Comparison of ENCODE assay signal across 30 mouse cellular contexts in genomic region chr12:55860631-55861030, GRCm38 (mm10). TPM values are rescaled to one million over a fixed set of nuclear protein-coding genes. Genes with fewer than 3 reads are reported as not detected.
DNase-seq lines count a peak whose midpoint lies in the region; ATAC-seq and TF ChIP-seq lines count a peak whose summit lies in the region.
"Had no signal": no experiment of that assay in that cellular context is flagged by ENCODE, and none has a peak within 500 bp of the region (broad histone marks: within the 10 kb centered on the region; RNA-seq: fewer than 3 reads in every experiment).

No protein-coding gene starts in this region.

- ATAC-seq in liver, embryonic 11.5 days (replicated peaks; ENCODE audit: low FRiP score) = no peak
- no peak for ATAC-seq in liver, embryonic 14.5 days (ENCODE audit: insufficient read depth)
- ATAC-seq in hindbrain, postnatal 0 days = no peak
- ATAC-seq: activated CD4-positive, CD25-positive, alpha-beta regulatory T cell, adult 4 months; forebrain, embryonic 13.5 days; forebrain, embryonic 16.5 days; hindbrain, embryonic 16.5 days; inflammation-experienced regulatory T-cells, adult 6 months; intestine, embryonic 16.5 days had no signal

- no peak overlapping the region for H3K9ac ChIP-seq in liver, embryonic 11.5 days (ENCODE audit: low read depth, low read length)
- H3K9ac ChIP-seq in liver, embryonic 14.5 days (replicated peaks) = no peak overlapping the region; the same call in 1 of the 2 replicates
- no peak overlapping the region for H3K9ac ChIP-seq in hindbrain, postnatal 0 days (replicated peaks; ENCODE audit: low read length)
- H3K9ac ChIP-seq: embryonic facial prominence, embryonic 13.5 days; forebrain, embryonic 13.5 days; heart, embryonic 12.5 days; heart, embryonic 15.5 days; hindbrain, embryonic 13.5 days had no signal

- no peaks in the 10 kb centered on the region for H3K27me3 ChIP-seq in E14TG2a.4 (ENCODE audit: insufficient read depth, low read length)
- no peaks in the 10 kb centered on the region for H3K27me3 ChIP-seq in liver, embryonic 11.5 days (replicated peaks; ENCODE audit: control insufficient read depth, insufficient read depth, low read length)
- H3K27me3 ChIP-seq in liver, embryonic 14.5 days (ENCODE audit: control insufficient read depth, insufficient read depth, low read length) = no peaks in the 10 kb centered on the region
- no peaks in the 10 kb centered on the region for H3K27me3 ChIP-seq in hindbrain, postnatal 0 days (ENCODE audit: insufficient read depth, low read length)
- H3K27me3 ChIP-seq: CH12.LX; embryonic facial prominence, embryonic 13.5 days; forebrain, embryonic 13.5 days; heart, embryonic 12.5 days; heart, embryonic 15.5 days; hindbrain, embryonic 13.5 days had no signal

- no peak overlapping the region for H3K4me2 ChIP-seq in liver, embryonic 11.5 days
- no peak overlapping the region for H3K4me2 ChIP-seq in liver, embryonic 14.5 days (ENCODE audit: low read depth)
- no peak overlapping the region for H3K4me2 ChIP-seq in hindbrain, postnatal 0 days (ENCODE audit: low read depth, low read length)
- H3K4me2 ChIP-seq: embryonic facial prominence, embryonic 13.5 days; forebrain, embryonic 13.5 days; heart, embryonic 12.5 days; heart, embryonic 15.5 days; hindbrain, embryonic 13.5 days had no signal

- no peak for TF ChIP-seq CTCF in E14TG2a.4 (conservative IDR thresholded peaks at IDR 0.05; ENCODE audit: low read length)
- TF ChIP-seq CTCF in liver, embryonic 14.5 days (IDR thresholded peaks at IDR 0.05; ENCODE audit: low read depth) = no peak
- no peak for TF ChIP-seq CTCF in hindbrain, postnatal 0 days (IDR thresholded peaks at IDR 0.05; ENCODE audit: low read depth)

- peak overlapping the region; percentile 70; the same call in 1 of the 2 replicates for H3K27ac ChIP-seq in liver, embryonic 11.5 days (ENCODE audit: low read depth, low read length)
- H3K27ac ChIP-seq in liver, embryonic 14.5 days = peak overlapping the region; percentile 53
- H3K27ac ChIP-seq in hindbrain, postnatal 0 days = no peak overlapping the region
- H3K27ac ChIP-seq: embryonic facial prominence, embryonic 10.5 days; embryonic facial prominence, embryonic 13.5 days; forebrain, embryonic 13.5 days; heart, embryonic 15.5 days; hindbrain, embryonic 13.5 days had no signal

- intact Hi-C loops in gastrocnemius, postnatal 14 days (cut with DNase I; ENCODE audit: low total_unique reads) = no loop called here

- no peak for TF ChIP-seq EP300 in liver, embryonic 14.5 days (IDR thresholded peaks at IDR 0.05; ENCODE audit: low read depth)

- 81% methylated on average over 7 of the region's 7 CpGs for WGBS in liver, embryonic 11.5 days
- WGBS in liver, embryonic 14.5 days (ENCODE audit: insufficient replicate concordance) = 74% methylated on average over 7 of the region's 7 CpGs
- WGBS in hindbrain, postnatal 0 days = 97% methylated on average over 7 of the region's 7 CpGs

- peak; percentile 62 for DNase-seq in R1 (ENCODE audit: low read depth, low spot score)
- DNase-seq in liver, embryonic 11.5 days (ENCODE audit: low spot score) = no peak
- no peak for DNase-seq in liver, embryonic 14.5 days (ENCODE audit: low read depth in 3 of 3, low spot score in 3 of 3)
- DNase-seq in gastrocnemius, postnatal 14 days = no peak
- no peak for DNase-seq in lung, postnatal 4 days
- DNase-seq in hindbrain, postnatal 0 days (ENCODE audit: low spot score) = no peak
- DNase-seq: adrenal gland, adult 8-10 months; adrenal gland, postnatal 25 days; B cell, adult 2 months; cerebellum, adult 11-12 months; cerebellum, adult 8-10 months; cerebellum, postnatal 10 days; cerebellum, postnatal 36 days; embryo, embryonic 11 days; gastrocnemius, postnatal 10 days; heart, postnatal 10 days had no signal

- H3K4me3 ChIP-seq in E14TG2a.4 (replicated peaks; ENCODE audit: low read length) = peak overlapping the region; percentile 67
- H3K4me3 ChIP-seq in liver, embryonic 11.5 days (ENCODE audit: low read depth, low read length) = no peak overlapping the region
- H3K4me3 ChIP-seq in liver, embryonic 14.5 days (ENCODE audit: insufficient read depth in 1 of 2, low read depth in 2 of 2, low read length in 2 of 2) = no peak overlapping the region
- no peak overlapping the region for H3K4me3 ChIP-seq in hindbrain, postnatal 0 days (ENCODE audit: low read length)
- H3K4me3 ChIP-seq: embryonic facial prominence, embryonic 10.5 days; embryonic facial prominence, embryonic 13.5 days; erythroblast, embryonic 14.5 days; forebrain, embryonic 13.5 days; heart, embryonic 12.5 days; heart, embryonic 15.5 days; hindbrain, embryonic 13.5 days had no signal

- peaks cover 31% of the 10 kb centered on the region for H3K36me3 ChIP-seq in E14TG2a.4 (ENCODE audit: insufficient read depth, low read length)
- peaks cover 24% of the 10 kb centered on the region for H3K36me3 ChIP-seq in liver, embryonic 11.5 days (ENCODE audit: control insufficient read depth, insufficient read depth, low read length)
- peaks cover 8% of the 10 kb centered on the region for H3K36me3 ChIP-seq in liver, embryonic 14.5 days (replicated peaks; ENCODE audit: control insufficient read depth, insufficient read depth, low read depth)
- H3K36me3 ChIP-seq in hindbrain, postnatal 0 days (ENCODE audit: insufficient read depth, low read length) = peaks cover 28% of the 10 kb centered on the region

- H3K9me3 ChIP-seq in E14TG2a.4 (ENCODE audit: low read length) = peaks cover 7% of the 10 kb centered on the region
- peaks cover 12% of the 10 kb centered on the region for H3K9me3 ChIP-seq in liver, embryonic 11.5 days (ENCODE audit: control insufficient read depth, low read length)
- H3K9me3 ChIP-seq in liver, embryonic 14.5 days (ENCODE audit: control insufficient read depth, low read length) = no peaks in the 10 kb centered on the region
- 0 out of 2 replicates have a peak, but pooled peaks cover 2% of the 10 kb centered on the region for H3K9me3 ChIP-seq in hindbrain, postnatal 0 days (ENCODE audit: low read length)

- H3K4me1 ChIP-seq in E14TG2a.4 (replicated peaks; ENCODE audit: low read depth, low read length) = peaks cover 16% of the 10 kb centered on the region
- peaks cover 2% of the 10 kb centered on the region for H3K4me1 ChIP-seq in liver, embryonic 11.5 days (replicated peaks; ENCODE audit: control insufficient read depth, insufficient read depth, low read length)
- H3K4me1 ChIP-seq in liver, embryonic 14.5 days (replicated peaks; ENCODE audit: control insufficient read depth in 2 of 2, insufficient read depth in 2 of 2, low read length in 1 of 2) = peaks cover 11 to 24% of the 10 kb centered on the region in 2 experiments
- H3K4me1 ChIP-seq in hindbrain, postnatal 0 days (ENCODE audit: insufficient read depth, low read length) = no peaks in the 10 kb centered on the region
- H3K4me1 ChIP-seq: embryonic facial prominence, embryonic 10.5 days; embryonic facial prominence, embryonic 13.5 days; forebrain, embryonic 13.5 days; heart, embryonic 12.5 days; heart, embryonic 15.5 days; hindbrain, embryonic 13.5 days had no signal

RNA-seq across cellular contexts. Expression of gene Brms1l, which starts 24.5 kb away (rescaled TPM):
- 30.8 and 32.1 TPM in 2 replicates for polyA plus RNA-seq in liver, embryonic 11.5 days (2014; fragmentation: Nextera tagmentation; extraction: Ambion mirVana)
- 8.4 and 19.0 TPM in 2 replicates for polyA plus RNA-seq in liver, embryonic 14.5 days (2012; rRNA removed)
- polyA plus RNA-seq in liver, embryonic 14.5 days (2014; fragmentation: Nextera tagmentation; extraction: Ambion mirVana) = 11.1 and 13.3 TPM in 2 replicates
- 10 to 100 TPM; 12.7 to 14.8 TPM for total RNA-seq in gastrocnemius, postnatal 14 days (2021)
- total RNA-seq in hindbrain, postnatal 0 days (2014; rRNA removed) = 29.1 and 32.1 TPM in 2 replicates
- 39.3 and 40.9 TPM in 2 replicates for polyA plus RNA-seq in hindbrain, postnatal 0 days (2015; fragmentation: Nextera tagmentation; extraction: Ambion mirVana)

RNA-seq across cellular contexts. Expression of gene Ralgapa1, which starts 39.7 kb away (rescaled TPM):
- 12.0 and 12.3 TPM in 2 replicates for polyA plus RNA-seq in liver, embryonic 11.5 days (2014; fragmentation: Nextera tagmentation; extraction: Ambion mirVana)
- 7.1 and 8.8 TPM in 2 replicates for polyA plus RNA-seq in liver, embryonic 14.5 days (2012; rRNA removed)
- 4.3 and 4.4 TPM in 2 replicates for polyA plus RNA-seq in liver, embryonic 14.5 days (2014; fragmentation: Nextera tagmentation; extraction: Ambion mirVana)
- total RNA-seq in gastrocnemius, postnatal 14 days (2021) = 10 to 100 TPM; 28.4 to 30.6 TPM
- total RNA-seq in hindbrain, postnatal 0 days (2014; rRNA removed) = 94.3 and 110 TPM in 2 replicates
- polyA plus RNA-seq in hindbrain, postnatal 0 days (2015; fragmentation: Nextera tagmentation; extraction: Ambion mirVana) = 17.5 and 18.5 TPM in 2 replicates
